Mouse (Mus musculus): ENCODE measurements around the gene Ahcy.
A peak's percentile ranks its signal among the peaks of the same experiment; 100 is the strongest.
"Not testable (repeated sequence)": the region's sequence is repeated elsewhere in the genome, so short reads cannot be mapped to it uniquely, and the experiment has no call there.

Gene Ahcy

DNA sequence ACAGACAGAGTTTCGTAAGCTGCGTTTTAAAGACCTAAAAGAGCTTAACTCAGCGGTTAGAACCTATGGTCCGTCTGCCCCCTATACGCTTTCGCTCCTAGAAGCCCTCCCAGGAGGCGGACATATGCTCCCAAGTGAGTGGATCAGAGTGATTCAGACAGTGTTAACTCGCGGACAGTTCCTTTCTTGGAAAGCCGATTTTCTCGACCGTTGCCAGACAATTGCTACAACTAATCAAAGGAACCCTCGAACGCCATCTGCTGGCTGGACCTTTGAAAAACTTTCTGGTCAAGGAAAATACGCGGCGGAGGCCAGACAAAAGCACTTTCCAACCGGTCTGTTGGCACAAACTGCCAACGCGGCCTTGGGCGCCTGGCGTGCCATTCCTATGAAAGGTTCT, 54.6 kb downstream of the Ahcy start:
- no peak for DNase-seq (ENCODE audit: low read depth)

DNA sequence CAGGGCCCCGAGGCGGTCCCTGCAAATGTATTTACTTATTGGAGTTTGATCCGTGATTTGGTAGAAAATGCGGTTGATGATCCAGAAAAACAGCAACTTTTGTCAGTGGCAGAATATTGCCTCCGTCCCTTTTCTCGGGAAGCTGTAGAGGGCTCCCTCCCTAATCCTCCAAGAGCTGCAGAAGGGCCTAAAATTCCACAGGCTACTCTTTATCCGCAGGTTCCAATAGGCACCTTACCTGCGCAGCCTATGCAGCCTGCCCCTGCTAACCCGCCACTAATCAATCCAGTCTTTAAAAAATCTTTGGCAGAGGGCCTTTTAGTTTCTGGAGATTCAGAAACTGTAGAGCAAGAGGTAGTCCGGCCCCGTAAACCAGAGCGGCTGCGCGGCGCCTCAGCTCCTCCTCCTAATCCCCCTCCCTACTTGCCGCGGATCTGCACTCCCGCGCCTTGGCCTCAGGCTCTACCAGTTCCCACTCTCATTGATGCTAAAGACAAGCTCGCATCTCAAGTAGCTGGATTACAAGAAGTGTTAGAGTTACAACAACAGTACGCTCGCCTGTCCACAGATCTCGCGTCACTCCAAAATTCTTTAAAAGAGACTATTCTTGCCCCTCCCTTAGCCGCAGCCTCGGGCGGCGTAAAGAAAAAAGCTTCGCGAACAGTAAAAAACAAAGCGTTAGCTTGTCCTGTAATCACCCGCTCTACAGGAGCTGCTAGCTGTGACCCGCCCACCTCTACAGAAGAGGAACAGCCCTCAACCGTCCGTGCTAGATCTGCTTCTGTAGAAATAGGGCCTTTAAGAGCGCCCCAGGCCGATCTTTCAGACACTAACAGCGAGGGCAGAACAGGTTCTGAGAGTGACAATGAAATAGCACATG, 55.3 kb downstream of the Ahcy start:
- no peak for DNase-seq (ENCODE audit: low read depth)

GRCm38 (mm10) chr2:155018251-155018755, 56.0 kb downstream of the Ahcy start, which contains the start of gene Gm14226:
Gene Gm14226, plus strand, starts transcription at chr2:155018266.
- DNase-seq (ENCODE audit: low read depth): not testable (repeated sequence)

DNA sequence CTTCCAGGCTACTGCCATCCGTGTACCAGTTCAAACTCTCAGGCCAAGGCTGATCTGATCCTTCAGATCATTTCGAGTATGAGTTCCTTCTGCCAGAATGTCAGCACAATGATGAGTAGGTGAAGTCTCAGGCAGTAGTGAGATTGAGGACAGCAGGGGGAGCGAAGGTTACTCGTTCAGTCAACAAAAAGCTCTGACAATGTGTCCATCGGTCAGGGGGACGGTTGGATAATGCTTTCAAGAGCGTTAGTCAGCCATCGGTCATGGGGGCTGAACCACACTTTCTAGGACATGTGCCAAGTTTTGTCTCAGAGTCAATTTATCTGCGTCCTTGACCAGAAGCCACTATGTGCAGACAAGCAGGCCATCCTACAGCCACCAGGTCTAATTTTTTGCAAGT, 57.5 kb downstream of the Ahcy start:
- not testable (repeated sequence) for DNase-seq (ENCODE audit: low read depth)

DNA sequence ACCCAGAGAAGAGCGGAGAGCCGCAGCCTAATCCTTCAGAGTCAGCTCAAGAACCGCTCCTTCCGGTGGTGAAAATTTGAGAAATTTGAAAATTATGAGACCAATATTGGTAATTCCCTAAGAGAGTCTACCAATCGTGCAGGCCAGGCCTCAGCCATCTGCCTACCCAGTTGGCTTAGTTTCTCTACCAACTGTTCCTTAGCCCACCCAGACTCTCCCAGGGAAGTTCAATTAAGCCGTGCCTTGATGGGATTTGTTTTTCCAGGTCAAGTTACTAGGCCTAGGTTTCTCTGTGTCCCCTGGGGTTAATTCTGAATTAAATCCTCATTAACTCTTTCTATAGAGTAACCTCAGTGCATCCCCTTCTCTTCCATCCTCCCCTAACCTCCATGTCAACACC, 61.3 kb downstream of the Ahcy start:
- DNase-seq (ENCODE audit: low read depth): no peak

- peak; percentile 41 for DNase-seq (ENCODE audit: low read depth)
Observed at GRCm38 (mm10) chr2:155011086-155011656, 63.1 kb downstream of the Ahcy start.
